Mouse (Mus musculus): ENCODE data around the gene Tspan2. TPM values are rescaled to one million over a fixed set of nuclear protein-coding genes. Genes with fewer than 3 reads are reported as not detected.
A peak's percentile ranks its signal among the peaks of the same experiment; 100 is the strongest.

Gene Tspan2
- total RNA-seq, 2 experiments from 2014 or later = 120 to 140 TPM

DNA sequence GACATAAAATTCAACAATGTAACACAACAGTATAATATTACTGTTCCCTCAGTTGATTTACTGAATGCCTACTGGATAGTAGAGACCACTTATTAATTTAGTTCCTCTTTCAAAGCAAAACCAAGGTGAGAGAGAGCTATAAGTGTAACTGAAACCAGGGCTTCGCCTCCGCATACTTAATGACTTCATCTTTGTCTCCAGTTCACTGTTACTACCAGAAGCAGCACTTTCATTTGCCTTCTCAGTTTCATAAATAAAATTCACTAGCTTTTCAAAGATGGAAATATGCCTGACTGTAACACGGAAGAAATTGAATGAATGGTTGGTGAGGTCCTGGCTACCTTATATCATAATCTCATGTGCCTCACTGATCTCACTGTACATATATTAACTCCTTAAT is 1.3 kb upstream of the Tspan2 start:
- DNase-seq (ENCODE audit: low spot score in 2 of 2) = no peak

DNA sequence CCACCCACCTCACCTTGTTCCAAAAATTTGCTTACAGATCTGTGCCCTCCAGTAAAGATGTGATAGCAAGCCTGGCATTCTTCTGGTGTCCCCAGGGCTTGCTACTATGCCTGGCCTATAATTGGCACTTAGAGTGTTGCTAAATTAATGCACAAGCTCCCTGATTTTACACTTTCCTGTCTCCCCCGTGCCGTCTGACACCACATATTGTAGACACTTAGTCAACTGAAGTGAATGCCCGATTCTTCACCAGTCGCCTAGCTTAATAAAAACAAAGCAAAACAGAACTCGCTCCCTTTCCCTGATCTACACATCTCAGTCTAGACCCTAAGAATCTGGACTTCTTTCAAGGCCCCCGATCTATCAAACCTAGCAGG is 405 bp upstream of the Tspan2 start:
- no peak for DNase-seq (ENCODE audit: low spot score in 2 of 2)

DNA sequence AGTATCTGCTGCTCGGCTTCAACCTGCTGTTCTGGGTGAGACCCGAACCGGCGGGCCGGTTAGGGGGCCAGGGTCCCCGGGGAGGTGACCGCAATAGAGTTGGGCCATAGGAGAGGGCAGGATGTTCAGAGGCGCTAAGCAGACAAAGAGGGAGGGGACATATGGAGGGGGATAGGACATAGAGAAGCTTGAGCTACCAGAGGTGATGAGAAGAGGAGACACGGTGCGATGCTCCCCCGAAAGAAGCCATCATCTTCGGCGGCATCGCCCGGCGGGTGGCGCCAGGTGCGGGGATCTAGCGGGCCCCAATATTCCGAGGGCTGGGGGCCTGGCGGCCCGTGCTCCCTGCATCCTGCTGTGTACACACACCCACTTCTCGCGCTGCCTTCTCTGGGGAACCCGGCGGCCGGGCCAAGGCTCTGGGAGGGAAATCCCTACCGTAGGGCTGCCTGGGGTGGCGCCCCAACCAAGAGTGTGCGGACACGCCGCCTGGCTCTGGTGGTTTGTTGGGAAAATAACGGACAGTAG is 766 bp downstream of the Tspan2 start:
- DNase-seq (ENCODE audit: low spot score in 2 of 2) = peak in 1 of 2 experiments; percentile 43

DNA sequence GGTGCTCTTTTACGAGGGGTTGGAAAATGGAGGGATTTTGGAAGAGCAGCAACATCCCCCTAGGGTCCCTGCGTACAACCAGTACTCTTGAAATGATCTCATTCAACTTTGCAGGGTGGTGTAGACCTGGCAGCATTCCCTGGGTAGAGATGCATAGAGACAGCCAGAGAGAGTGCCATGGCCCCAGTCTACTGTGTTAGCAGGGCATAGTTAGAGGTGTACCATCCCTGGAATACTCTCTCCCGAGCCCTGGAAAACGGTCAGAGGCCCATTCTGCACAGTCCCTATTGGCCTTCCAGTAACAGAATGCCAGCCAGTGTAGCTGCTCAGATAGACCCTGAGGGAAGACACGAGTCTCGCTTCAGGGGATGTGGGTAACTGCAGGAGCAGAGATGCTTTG is 1.3 kb downstream of the Tspan2 start:
- no peak for DNase-seq (ENCODE audit: low spot score in 2 of 2)

DNA sequence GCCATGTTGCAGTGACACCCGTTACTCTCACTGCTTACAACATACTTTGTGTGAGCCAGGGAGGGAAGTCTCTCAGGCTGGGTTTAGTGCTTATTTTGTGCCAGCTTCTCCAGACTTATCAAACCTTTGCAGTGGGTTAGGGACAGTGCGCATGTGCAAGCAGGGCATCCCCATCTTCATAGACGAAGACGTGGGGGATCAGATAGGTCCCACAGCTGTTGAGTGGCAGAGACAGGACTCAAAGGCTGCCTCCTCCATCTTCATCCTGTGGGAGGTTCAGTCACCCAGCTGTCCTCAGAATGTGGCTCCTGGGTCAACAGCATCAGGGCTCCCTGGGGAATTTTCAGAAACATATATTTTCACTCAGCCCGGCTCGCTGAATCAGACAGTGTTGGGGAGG is 2.1 kb downstream of the Tspan2 start:
- no peak for DNase-seq (ENCODE audit: low spot score in 2 of 2)

DNA sequence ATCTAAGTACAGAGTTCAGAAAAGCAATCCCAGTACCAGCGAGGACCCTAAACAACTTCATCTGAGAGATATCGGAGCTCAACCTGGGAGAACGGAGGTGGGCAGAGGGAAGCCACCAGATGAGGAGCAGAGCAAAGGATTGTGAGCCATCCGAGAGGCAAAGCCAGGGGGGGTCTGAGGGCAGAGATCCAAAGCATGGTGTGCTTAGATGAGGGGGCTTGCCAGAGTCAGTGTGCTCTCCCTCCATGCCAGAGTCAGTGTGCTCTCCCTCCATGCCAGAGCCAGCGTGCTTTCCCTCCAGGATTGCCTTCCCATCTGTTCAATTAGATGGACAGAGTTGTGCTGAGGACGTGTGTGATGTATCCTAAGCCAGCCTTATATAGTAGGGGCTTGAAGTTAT is 2.8 kb downstream of the Tspan2 start:
- DNase-seq (ENCODE audit: low spot score in 2 of 2) = no peak

DNA sequence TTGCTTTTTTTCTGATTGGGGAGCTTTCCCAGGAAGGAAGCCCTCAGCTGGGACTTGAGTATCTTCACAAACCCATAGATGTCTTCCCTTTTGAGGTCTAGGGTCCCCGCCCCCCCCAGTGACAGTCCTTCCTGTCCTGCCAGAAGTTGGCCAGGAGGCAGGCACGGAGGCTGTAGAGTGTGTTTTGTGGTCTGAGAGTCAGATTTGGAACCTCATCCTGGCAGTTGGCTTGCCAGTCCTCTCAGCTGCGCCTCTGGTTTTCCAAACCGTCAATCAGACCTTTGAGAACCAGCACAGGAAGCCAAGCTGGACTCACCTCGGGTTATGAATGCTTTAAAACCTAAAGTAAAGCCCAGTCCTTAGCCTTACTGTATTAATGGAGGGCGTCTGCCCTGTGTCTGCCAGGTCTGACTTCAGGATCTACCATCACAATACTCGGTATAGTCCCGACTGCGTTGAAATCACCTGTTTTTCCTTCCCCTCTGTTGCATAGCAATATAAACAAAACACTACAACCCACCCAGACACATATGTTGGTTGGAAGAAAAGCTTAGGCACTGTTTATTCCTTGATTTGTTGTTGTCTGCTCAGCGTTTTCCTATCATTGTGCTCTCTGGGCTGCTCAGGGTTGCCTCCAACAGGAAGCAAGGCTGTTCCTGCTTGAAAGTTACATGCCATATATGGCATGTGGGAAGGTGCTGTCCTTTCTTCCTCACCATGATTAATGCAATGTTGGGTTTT is 4.0 kb downstream of the Tspan2 start:
- no peak for DNase-seq (ENCODE audit: low spot score in 2 of 2)

DNA sequence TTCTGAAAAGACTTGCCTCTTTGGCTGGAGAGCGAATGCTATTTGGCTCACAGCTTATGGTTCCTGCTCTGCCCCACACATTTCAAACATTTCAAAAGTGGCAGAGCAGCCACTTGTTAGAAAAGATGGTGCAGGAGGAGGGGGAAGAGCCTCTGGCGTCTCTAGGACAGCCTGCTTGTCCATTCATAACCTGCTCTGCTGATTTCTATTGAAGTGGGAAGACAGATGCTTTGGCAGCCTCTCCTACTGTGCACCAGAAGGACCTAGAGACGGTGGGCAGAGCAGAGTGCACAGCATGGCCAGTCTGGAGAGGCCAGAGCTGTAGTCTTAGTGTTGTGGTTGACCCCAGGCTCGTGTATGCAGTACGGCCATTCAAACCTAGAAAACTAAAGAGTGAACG is 4.6 kb downstream of the Tspan2 start:
- no peak for DNase-seq (ENCODE audit: low spot score in 2 of 2)

DNA sequence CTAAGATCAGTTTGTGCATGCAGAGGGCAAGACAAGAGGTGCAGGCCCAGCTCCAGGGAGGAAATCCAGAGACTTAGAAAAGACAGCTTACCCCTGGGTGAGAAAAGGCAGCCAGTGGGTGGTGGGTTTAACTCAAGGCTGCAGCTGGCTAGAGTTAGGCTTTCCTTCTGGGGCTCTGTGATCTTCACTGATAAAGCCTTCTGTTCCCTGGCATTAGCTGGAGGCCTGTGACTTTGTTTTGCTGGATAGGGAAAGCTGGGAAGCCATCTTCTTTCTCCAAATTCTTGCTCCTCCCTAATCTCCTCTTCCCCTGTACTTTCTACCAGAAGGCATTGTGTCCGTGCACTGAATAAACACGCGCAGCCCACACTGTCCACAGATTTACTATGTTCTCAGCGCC is 8.4 kb downstream of the Tspan2 start:
- no peak for DNase-seq (ENCODE audit: low spot score in 2 of 2)

DNA sequence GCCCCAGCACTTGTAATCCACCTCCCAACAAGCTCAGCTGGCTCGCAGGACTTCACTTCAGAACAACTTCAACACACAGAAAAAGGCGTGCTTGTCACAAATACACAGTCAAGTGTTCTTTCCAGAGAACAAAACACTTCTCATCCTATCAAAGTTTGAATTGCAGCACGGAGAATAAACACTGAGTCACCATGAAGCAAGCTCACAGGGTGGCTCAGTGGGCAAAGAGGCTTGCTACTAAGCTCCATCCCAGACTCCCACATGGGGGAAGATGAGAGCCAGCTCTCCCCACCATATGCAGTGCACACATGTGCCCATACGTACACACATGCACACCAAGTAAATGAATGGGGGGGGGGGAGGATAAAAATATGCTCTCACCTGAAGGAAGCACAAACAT is 8.9 kb downstream of the Tspan2 start:
- DNase-seq (ENCODE audit: low spot score in 2 of 2) = no peak

DNA sequence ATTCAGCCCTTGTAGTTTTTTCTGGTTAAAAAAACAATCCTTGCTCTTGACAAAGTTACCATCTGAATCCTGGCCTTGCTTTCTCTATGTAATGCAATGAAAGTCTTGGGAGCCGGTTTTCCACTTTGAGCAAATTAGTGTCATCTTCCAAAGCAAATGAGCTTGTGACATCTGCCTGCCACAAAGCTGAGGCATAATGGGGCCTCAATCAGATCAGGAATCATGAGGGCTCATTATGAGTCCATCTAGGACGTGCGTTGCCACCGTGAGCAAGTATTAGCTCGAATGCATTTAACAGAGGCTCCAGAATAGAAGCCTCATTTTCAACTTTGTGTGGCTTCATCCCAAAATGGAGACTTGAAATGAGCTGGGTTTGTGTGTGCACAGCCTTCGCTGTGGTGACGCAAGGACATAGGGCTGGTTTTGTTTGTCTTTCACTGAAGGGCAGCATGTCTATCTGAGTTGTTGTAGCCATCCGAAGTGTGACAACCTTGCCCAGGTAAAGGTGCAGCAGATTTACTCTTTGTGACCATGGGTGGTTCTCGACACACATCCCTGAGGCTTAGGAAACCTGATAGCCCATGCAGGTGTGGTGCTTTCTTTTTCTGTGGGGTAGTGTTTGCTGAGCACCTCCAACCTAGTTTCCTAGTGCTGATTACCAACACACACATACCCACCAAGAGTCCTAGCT is 9.6 kb downstream of the Tspan2 start:
- no peak for DNase-seq (ENCODE audit: low spot score in 2 of 2)

DNA sequence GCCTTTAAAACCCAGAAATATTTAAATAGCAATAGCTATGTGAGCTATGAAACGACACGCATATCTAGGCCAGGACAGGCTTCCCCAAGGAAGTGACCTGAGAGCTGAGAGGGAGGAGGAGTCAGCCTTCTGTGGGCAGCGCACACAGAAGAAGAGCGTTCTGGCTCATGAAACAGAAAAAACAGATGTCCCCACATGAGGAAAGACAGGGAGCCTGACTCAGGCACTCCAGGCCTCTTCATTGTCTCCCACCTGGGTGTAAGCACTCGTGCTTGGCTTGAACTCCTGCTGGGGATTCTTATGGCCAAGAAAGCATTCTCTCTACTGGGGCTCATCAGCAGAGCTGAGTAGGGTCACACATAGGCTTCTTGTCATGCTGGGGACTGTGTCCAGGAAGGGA is 10.3 kb downstream of the Tspan2 start:
- DNase-seq (ENCODE audit: low spot score in 2 of 2) = no peak

DNA sequence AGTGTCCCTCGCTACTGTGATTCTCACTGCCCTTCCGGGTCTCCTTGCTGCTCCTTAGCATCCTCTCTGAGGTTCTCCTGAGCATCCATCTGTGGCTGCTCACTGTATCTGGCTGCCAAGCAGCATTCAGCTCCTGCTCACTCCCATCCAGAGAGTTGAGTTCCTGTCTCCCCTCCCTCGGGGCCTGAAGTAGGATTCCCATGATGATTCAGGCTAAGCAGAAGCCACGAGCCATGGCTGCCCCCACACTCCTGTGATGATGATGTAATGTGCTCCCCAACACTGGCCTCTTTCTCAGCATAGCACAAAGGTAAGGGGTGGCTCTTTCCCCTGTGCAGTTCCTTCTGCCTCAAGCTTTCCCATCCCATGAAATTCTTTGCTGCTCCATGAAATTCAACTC is 11.8 kb downstream of the Tspan2 start:
- no peak for DNase-seq (ENCODE audit: low spot score in 2 of 2)

DNA sequence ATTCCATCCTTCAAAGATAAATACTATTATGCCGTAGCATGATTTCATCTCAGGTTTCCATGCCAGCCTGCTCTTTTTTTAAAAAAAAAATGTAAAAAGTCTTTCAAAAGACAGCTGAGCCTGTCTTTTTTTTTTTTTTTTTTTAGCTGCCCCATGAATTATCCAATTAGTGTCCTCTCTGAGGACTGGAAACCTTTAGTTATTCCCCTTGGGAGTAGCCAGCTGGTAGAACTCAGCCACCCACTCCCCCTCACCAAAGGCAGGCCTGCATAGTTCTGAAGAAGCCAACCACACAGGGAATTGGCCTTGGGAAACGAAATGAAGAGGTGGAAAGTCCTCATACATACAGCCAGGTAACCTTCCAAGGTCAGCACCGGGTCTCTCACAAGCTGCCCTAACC is 13.7 kb downstream of the Tspan2 start:
- DNase-seq (ENCODE audit: low spot score in 2 of 2) = no peak

DNA sequence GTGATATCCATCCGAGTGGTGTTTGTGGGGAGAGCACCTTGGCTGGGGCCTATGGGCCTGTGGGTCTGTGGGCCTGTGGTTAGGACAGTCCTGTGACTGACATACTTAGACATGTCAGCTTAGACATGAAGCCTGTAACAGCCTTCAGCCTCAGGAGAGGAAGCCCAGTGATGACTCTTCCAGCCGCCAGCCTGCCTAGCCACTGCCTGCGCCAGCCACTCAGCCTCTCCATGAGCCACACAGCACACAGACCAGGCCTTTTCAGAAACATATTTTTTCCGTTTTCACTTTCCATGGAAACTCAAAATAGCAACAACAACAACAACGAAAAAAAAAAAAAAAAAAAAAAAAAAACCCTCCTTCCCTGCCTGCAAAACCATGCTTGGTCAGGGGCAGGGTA is 14.4 kb downstream of the Tspan2 start:
- DNase-seq (ENCODE audit: low spot score in 2 of 2) = no peak

DNA sequence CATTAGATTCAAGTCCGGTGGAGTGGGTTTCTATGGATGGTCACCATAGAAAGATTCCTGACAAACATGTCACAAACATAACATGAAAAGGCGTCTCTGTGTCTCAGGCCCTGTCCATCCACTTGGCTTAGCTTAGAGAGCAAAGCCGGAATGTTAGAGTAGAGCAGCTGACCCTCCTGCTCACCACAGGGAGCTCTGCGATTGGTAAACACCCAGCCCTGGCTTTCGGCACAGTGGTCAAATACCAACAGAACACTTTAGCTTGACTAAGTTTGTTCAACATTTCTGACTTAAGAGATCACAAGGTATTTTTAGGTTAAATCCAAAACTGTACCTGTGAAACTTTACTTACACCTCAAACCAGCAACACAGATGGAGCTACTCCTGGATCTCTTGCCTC is 16.8 kb downstream of the Tspan2 start:
- no peak for DNase-seq (ENCODE audit: low spot score in 2 of 2)

DNA sequence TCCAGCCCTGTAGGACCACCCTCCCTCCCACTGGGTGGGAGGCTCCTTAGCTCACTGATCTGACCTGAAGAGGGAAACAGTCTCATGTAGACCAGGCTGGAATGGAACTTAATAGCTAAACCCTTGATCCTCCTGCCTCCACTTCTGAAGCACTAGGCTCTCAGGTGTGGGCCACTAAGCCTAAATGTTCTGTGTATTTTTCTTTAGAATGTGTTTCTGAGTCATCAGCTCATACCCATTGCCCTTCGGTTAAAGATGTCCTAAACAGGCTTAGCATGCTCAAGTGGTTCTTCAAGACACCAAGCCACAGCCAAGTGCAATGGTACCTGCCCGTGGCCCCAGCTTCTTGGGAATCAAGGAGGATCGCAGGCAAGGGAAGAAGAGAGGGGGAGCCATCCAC is 17.2 kb downstream of the Tspan2 start:
- no peak for DNase-seq (ENCODE audit: low spot score in 2 of 2)

DNA sequence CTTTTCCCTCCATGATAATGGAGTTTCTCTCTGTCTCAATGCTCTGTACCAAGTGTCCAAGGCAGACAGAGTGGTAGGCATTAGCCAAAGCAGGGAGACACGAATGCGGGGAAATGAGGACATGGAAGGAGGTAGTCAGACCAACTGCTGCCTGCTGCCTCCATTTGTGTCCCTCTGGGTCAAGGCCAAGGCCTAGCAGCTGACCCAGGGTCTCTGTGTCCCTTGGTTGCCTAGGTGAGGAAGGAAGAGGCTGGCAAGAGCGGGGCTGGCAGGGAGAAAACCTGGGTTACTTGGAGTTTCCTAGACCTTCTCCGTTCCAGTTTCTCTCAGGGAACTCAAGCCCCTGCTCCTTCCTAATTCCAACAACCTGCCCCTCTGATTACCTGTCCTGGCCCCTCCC is 17.7 kb downstream of the Tspan2 start:
- no peak for DNase-seq (ENCODE audit: low spot score in 2 of 2)

DNA sequence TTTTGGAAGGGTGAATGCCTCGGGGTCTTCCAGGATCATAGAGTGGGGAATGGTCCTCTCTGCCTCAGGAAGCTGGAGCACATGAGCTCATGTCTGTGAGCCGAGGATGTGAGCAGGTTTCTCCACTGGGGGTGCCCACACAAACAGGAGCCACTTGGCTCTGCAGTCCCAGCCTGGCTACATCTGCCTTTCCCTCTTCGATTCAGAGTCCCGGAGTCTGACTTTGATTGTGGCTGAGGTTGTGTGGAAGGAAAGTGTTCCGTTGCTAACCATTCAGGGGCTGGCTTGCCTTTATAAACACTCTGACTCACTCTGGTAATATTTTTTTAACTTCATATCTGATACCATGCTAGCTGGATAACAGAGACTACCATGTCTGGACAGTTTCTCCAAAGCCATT is 18.1 kb downstream of the Tspan2 start:
- no peak for DNase-seq (ENCODE audit: low spot score in 2 of 2)

DNA sequence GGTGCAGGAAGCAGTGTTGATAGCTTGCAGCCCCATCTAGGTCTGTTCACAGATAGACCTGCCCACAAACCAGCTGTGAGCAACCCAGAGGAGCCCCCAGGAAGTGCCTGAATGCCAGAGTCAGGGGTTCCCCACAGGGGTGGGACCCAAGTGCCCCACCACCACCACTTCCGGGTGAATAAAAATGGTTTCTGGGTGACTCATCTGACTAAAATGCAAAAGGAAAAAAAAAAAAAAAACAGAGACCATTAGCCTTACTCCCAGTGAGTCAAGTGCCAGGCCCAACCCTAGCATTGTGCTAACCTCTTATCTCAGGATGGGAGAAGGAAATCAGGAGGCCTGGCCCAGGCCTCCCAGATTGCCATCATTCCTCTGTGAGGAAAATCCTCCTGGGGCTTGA is 21.5 kb downstream of the Tspan2 start:
- DNase-seq (ENCODE audit: low spot score in 2 of 2) = no peak

DNA sequence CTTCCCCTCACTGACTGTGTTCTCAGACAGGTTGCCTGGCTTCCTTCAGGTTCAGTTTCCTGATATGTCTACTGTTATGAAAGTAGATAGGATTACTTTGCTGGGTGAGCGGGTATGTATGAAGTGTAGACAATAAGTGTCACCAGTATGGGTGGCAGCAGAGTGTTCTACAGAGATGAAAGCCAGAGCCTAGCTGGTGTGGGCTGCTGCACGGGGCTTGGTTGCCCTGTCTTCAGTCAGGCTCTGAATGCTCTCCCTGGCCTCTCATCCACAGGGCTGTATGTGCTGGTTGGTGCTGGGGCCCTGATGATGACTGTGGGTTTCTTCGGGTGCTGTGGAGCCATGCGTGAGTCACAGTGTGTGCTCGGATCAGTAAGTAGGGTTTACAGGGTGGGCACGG is 22.7 kb downstream of the Tspan2 start:
- DNase-seq (ENCODE audit: low spot score in 2 of 2) = no peak

DNA sequence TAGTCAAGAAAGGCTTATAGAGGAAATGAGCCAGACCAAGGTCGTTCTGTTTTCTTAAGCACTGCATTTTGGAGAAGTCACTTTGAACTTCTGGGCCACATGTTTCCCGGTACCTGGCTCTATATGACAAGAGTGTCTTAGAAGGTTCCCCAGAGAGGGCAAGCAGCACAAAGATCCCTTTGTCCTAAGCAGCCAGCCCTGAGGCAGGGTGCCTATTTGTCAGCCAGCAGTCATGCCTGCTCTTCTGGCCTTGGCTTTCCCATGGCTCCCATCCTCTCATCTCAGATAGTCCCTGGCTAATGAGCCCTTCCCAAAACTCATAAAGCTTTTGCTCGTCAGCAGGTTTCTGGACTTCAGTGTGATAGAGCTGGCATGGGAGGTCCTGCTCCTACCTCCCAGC is 25.9 kb downstream of the Tspan2 start:
- no peak for DNase-seq (ENCODE audit: low spot score in 2 of 2)

DNA sequence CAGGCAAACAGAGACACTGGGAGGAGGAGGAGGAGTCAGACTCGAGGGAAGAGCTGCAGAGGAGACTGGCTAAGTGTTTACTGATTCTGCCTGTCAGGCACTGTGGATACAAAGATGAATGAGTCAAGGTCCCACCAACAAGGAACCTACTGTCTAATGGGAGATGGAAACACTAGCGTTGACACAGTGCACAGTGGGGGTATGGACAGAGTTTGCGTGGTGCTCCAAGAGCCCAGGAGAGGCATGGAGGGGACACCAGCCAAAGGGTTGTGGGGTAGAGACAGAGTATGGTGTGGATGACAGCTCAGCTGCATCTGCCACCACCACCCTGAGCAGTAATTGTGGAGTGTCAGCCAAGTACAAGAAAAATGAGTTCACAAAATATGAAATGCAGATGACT is 28.1 kb downstream of the Tspan2 start:
- DNase-seq (ENCODE audit: low spot score in 2 of 2) = peak in 1 of 2 experiments; percentile 40

Data from layer of hippocampus, postnatal 14 days (tissue).